Mouse (Mus musculus): ENCODE data around the gene Afap1l2.

DNA sequence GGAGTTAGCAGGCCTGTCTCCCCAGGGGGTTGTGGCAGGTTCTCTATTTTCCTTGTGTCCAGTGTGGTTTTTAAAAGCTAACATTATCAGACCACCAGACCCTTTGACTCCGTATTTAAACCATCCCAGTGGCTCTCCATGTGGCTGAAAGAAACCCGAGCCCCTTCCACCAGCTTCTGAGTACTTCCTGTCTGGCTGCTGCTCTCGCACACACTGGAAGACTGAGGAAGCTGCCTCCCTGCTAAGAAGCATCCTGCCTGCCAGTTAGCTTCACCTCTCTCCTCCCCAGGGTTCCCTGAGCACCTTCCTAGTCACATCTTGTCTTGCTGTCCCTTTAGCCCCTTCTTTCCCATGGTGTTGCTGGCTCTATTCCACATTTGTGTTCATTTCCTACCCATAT, 100.2 kb downstream of the Afap1l2 start:
- TF ChIP-seq ZNF384 (IDR thresholded peaks at IDR 0.05; ENCODE audit: low read depth, low read length) (no peak), CHD2 (IDR thresholded peaks at IDR 0.05; ENCODE audit: low read depth, low read length) (no peak)
